Mouse (Mus musculus) kidney, postnatal 4 days (tissue): ENCODE measurements at regions not wholly inside any gene's neighbourhood (a gene's known extent, or its start where the extent isn't known, plus 50 kb on each side); places are given as distances from the start of the nearest gene placed in this dataset.

Source experiments
- DNase-seq, 2 experiments: peaks; one replicate each; pipeline ENCODE4 v3.0.0; 2021; ENCODE audit warnings: mixed read lengths in 2 of 2

- DNase-seq: no peak
These were observed 56.6 kb downstream of the Zfp503 start for GRCm38 (mm10) chr14:21932771-21933170.

DNA sequence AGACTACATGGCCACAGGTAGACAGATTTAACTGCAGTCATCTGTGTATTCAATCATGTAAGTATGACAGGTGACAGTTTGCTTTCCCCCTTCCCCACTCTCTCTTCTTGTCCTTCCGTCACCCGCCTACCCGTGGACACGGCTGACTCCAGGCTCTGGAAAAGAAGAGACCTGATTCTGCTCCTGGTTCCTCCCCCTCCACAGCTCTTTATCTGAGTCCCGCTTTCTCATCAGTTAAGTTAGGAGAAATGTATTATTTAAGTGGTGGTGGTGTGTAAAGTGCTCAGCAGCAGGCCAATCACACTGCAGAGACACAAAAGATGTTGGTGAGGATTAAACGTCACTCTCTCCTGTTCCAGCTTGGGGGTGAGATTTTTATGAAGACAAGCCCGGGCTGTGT is 57.5 kb downstream of the Zfp503 start:
- DNase-seq: no peak

DNA sequence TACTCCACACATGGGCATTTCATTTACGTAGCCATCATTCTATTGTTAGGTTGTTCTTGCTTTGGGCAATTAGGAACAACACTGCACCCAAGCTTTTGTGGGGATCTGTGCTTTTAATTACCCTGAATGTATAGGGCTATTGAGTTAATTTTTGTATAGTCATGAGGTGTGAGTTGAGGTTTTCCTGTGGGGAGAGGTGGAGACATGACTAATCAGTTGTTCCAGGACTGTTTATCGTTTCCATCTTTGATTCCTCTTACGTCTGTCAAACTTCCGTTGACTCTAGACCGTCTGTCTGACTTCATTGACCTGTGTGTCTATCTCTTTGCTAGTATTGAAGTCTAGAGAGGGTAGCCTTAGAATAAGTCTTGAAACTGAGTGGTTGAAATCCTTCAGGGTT is 60.4 kb downstream of the Zfp503 start:
- DNase-seq: no peak

- no peak for DNase-seq
These were observed 67.9 kb upstream of the Comtd1 start for GRCm38 (mm10) chr14:21916671-21917070.

DNA sequence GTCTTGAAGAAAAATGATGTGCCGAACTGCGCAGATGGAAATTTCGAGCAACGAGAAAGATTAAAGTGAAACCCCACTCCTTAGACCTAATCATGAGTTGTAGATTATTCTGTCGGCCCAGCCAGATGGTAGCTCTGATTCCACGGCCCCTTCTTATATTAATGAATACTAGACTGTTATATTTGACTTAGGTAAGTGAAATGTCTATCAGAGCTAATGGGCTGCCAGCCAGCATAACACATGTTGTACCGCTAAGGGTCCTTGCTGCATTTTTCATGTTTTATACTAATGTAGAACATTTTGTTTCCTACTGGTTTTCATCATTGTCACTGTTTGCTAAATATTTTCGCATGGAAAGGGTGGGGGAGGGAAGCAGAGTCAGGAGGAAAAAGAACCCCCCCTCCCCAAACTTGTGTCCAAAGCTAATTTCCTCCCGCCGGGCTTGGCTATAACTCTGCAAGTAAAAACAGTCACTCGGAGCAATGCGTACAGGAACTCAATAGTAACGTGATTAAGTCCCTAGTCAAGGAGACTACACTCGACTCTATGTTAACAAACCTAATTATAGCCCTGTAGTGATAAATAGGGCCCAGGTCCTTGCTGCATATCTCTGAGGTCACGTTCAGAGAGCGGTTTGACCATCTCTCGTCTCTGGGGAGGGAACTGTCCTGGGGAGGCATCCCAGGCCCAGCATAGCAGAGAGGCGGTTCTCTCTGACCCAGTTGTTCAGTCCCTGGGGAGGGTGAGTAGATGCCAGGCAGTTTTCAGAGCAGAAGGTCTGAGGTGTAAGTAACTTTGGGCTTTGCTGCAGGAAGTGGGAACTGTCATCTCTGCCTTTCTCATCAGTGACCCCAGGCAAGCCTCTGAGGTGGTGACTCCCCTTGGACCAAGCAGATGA is 56.0 kb upstream of the Comtd1 start:
- peak; percentile 56 to 68 for DNase-seq

GRCm38 (mm10) chr14:21903562-21904497 is 55.1 kb upstream of the Comtd1 start:
- DNase-seq: peak; percentile 75 to 84

DNA sequence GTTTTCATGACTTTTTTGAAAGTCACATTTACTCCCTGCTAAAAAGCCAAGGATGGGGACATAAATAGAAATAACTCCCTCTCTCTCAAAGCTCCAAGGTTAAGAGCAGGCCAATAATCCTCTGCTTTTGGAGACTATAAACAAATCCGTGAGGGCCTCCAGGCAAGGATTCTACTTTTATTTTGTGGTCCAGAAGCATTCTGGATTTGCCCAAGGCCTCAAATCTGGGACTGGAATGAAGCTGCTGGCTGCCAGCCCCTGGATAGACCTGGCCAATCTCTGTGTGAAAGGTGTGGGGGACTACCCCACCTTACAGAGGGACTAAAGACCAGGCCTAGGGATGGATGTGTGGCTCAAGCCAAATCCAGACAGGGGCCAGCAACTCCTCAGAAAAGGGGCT is 54.1 kb upstream of the Comtd1 start:
- DNase-seq: no peak

DNA sequence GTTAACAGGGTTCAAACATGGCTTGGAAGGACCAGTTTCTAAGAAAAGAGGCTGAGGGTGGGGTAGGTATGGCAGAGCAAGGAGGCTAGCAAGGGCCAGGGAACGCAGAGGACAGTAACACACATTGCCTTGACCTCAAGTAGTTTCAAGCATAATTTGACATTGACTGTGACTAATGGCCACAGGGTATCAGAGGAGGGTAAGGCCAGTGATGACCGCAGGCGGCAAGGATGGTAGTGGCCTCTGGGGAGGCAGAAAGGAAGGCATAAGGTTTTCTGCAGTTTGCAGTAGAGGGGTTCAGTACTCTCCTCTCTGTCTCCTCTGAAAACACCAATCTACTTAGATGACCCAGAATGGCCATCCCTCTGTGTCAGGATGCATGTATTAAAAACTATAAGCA is 53.7 kb upstream of the Comtd1 start:
- DNase-seq: no peak

GRCm38 (mm10) chr14:21900951-21901350 is 52.2 kb upstream of the Comtd1 start:
- no peak for DNase-seq

- DNase-seq: no peak
These were observed 51.7 kb upstream of the Comtd1 start for GRCm38 (mm10) chr14:21900516-21900915.
